In genomic region chr10:62336601-62337578, GRCm38 (mm10) we compare ENCODE assay signal across 8 mouse cellular contexts. TPM values are rescaled to one million over a fixed set of nuclear protein-coding genes. Genes with fewer than 3 reads are reported as not detected.
DNase-seq lines count a peak whose midpoint lies in the region; ATAC-seq and TF ChIP-seq lines count a peak whose summit lies in the region.

No protein-coding gene starts in this region.

- TF ChIP-seq POLR2A in small intestine, adult 2 months (IDR thresholded peaks at IDR 0.05; ENCODE audit: low read depth, low read length), result no peak

- 29% methylated on average over 12 of the region's 12 CpGs for WGBS in limb, embryonic 12.5 days
- WGBS in small intestine, adult 2 months, result 22% methylated on average over 12 of the region's 12 CpGs

- H3K9ac ChIP-seq in limb, embryonic 12.5 days (replicated peaks), result peak overlapping the region; percentile 31; the same call in 1 of the 2 replicates

- H3K4me1 ChIP-seq in limb, embryonic 12.5 days (replicated peaks), result peaks cover 62% of the 10 kb centered on the region
- peaks cover 27% of the 10 kb centered on the region for H3K4me1 ChIP-seq in small intestine, adult 2 months (ENCODE audit: control insufficient read depth, insufficient read depth, insufficient read length, low read length)

- no peak for TF ChIP-seq CTCF in small intestine, adult 2 months (IDR thresholded peaks at IDR 0.05; ENCODE audit: extremely low read depth, insufficient read length, insufficient replicate concordance, low read depth, low read length)

- H3K36me3 ChIP-seq in limb, embryonic 12.5 days, result no peaks in the 10 kb centered on the region
- no peaks in the 10 kb centered on the region for H3K36me3 ChIP-seq in small intestine, adult 2 months (ENCODE audit: control insufficient read depth, insufficient read depth, low read length)

- no peak overlapping the region for H3K4me2 ChIP-seq in limb, embryonic 12.5 days

- H3K4me3 ChIP-seq in limb, embryonic 12.5 days (replicated peaks), result no peak overlapping the region
- no peak overlapping the region for H3K4me3 ChIP-seq in small intestine, adult 2 months (ENCODE audit: low read depth, low read length)

- no peak for ATAC-seq in limb, embryonic 12.5 days (ENCODE audit: insufficient number of reproducible peaks, insufficient read depth, low FRiP score, low TSS enrichment, low read depth)

- no peaks in the 10 kb centered on the region for H3K27me3 ChIP-seq in limb, embryonic 12.5 days
- no peaks in the 10 kb centered on the region for H3K27me3 ChIP-seq in small intestine, adult 2 months (ENCODE audit: control insufficient read depth, insufficient read depth, low read length)

- no peaks in the 10 kb centered on the region for H3K9me3 ChIP-seq in limb, embryonic 12.5 days

- peak; percentile 58 for DNase-seq in cerebellum, adult 11-12 months
- DNase-seq in cerebellum, postnatal 10 days, result no peak
- DNase-seq in urinary bladder, postnatal 36 days (ENCODE audit: low spot score in 2 of 2), result peak; percentile 52 to 59
- DNase-seq in urinary bladder, postnatal 4 days (ENCODE audit: low spot score in 2 of 2), result no peak
- no peak for DNase-seq in adrenal gland, adult 8-10 months
- DNase-seq in right cerebral cortex, adult 2 months (ENCODE audit: low spot score in 2 of 2), result no peak

- peak overlapping the region; percentile 76 for H3K27ac ChIP-seq in limb, embryonic 12.5 days
- H3K27ac ChIP-seq in small intestine, adult 2 months (ENCODE audit: insufficient read depth, low read depth, low read length), result peak overlapping the region; percentile 13; the same call in 1 of the 2 replicates

RNA-seq across cellular contexts. Expression of gene Hk1, which starts 42.8 kb away (rescaled TPM):
- 38.0 and 38.5 TPM in 2 replicates for polyA plus RNA-seq in limb, embryonic 12.5 days (2016; fragmentation: Nextera tagmentation; extraction: Ambion mirVana)
- 9.4 and 10.0 TPM in 2 replicates for polyA plus RNA-seq in small intestine, adult 2 months (2012; rRNA removed)
- 10 to 100 TPM; 32.4 to 53.5 (median 42.9) TPM for total RNA-seq in adrenal gland, adult 8-10 months (2022)

Comparison
In these comparisons a context has a peak if more than half of its experiments do, and no peak if none do; other contexts are left out.
1. DNase-seq: peak in cerebellum, adult 11-12 months (single experiment) and urinary bladder, postnatal 36 days (2 of 2); none in cerebellum, postnatal 10 days (0 of 2), urinary bladder, postnatal 4 days (0 of 2), adrenal gland, adult 8-10 months (single experiment) and right cerebral cortex, adult 2 months (0 of 2).